ENCODE assay signal across 8 mouse cellular contexts in genomic region chr12:12581271-12582186, GRCm38 (mm10).
DNase-seq lines count a peak whose midpoint lies in the region; ATAC-seq lines count a peak whose summit lies in the region.

No protein-coding gene starts in this region.

- DNase-seq in adrenal gland, postnatal 14 days, result peak; percentile 15
- DNase-seq in adrenal gland, postnatal 25 days, result no peak
- DNase-seq in lung, postnatal 10 days, result peak; percentile 5
- DNase-seq in lung, postnatal 14 days, result no peak
- no peak for DNase-seq in hindbrain, embryonic 14.5 days (ENCODE audit: low spot score)
- no peak for DNase-seq in cerebellum, adult 9-10 months

- H3K27me3 ChIP-seq in hindbrain, embryonic 14.5 days (ENCODE audit: control insufficient read depth, insufficient read depth, low read length), result no peaks in the 10 kb centered on the region
- H3K27me3 ChIP-seq in neural tube, embryonic 14.5 days (ENCODE audit: control insufficient read depth, insufficient read depth, low read length), result no peaks in the 10 kb centered on the region

- no peak overlapping the region for H3K9ac ChIP-seq in hindbrain, embryonic 14.5 days
- H3K9ac ChIP-seq in neural tube, embryonic 14.5 days (replicated peaks; ENCODE audit: low read depth, low read length), result no peak overlapping the region

- no peaks in the 10 kb centered on the region for H3K36me3 ChIP-seq in hindbrain, embryonic 14.5 days (replicated peaks; ENCODE audit: control insufficient read depth, insufficient read depth)
- no peaks in the 10 kb centered on the region for H3K36me3 ChIP-seq in neural tube, embryonic 14.5 days (ENCODE audit: control insufficient read depth, insufficient read depth, low read length)

- 8% methylated on average over 18 of the region's 19 CpGs for WGBS in hindbrain, embryonic 14.5 days
- WGBS in neural tube, embryonic 14.5 days, result 7% methylated on average over 19 of the region's 19 CpGs

- H3K4me2 ChIP-seq in hindbrain, embryonic 14.5 days (replicated peaks), result no peak overlapping the region
- no peak overlapping the region for H3K4me2 ChIP-seq in neural tube, embryonic 14.5 days (ENCODE audit: low read depth, low read length)

- no peaks in the 10 kb centered on the region for H3K9me3 ChIP-seq in hindbrain, embryonic 14.5 days (ENCODE audit: control insufficient read depth, low read length)
- no peaks in the 10 kb centered on the region for H3K9me3 ChIP-seq in neural tube, embryonic 14.5 days (ENCODE audit: control insufficient read depth, low read length)

- H3K4me1 ChIP-seq in hindbrain, embryonic 14.5 days (replicated peaks; ENCODE audit: control insufficient read depth, insufficient read depth, low read length), result peaks cover 9% of the 10 kb centered on the region; the same call in 1 of the 2 replicates
- H3K4me1 ChIP-seq in neural tube, embryonic 14.5 days (ENCODE audit: control insufficient read depth, insufficient read depth, low read length), result no peaks in the 10 kb centered on the region

- no peak overlapping the region for H3K27ac ChIP-seq in hindbrain, embryonic 14.5 days
- H3K27ac ChIP-seq in neural tube, embryonic 14.5 days (ENCODE audit: low read depth, low read length), result no peak overlapping the region

- peak; percentile 73 for ATAC-seq in hindbrain, embryonic 14.5 days (ENCODE audit: low FRiP score)
- peak; percentile 68 for ATAC-seq in neural tube, embryonic 14.5 days (ENCODE audit: low read depth)
- no peak for ATAC-seq in erythroblast, adult 5-6 weeks (replicated peaks; ENCODE audit: low FRiP score, poor library complexity, severe bottlenecking)

- H3K4me3 ChIP-seq in hindbrain, embryonic 14.5 days (replicated peaks; ENCODE audit: low read length), result no peak overlapping the region
- no peak overlapping the region for H3K4me3 ChIP-seq in neural tube, embryonic 14.5 days (ENCODE audit: low read depth, low read length)

Comparison
In these comparisons a context has a peak if more than half of its experiments do, and no peak if none do; other contexts are left out.
1. DNase-seq: peak in adrenal gland, postnatal 14 days (single experiment) and lung, postnatal 10 days (single experiment); none in adrenal gland, postnatal 25 days (single experiment), lung, postnatal 14 days (single experiment), hindbrain, embryonic 14.5 days (single experiment) and cerebellum, adult 9-10 months (single experiment).